Mouse (Mus musculus) liver, embryonic 14.5 days (tissue): ENCODE measurements around the gene Gm9817. TPM values are rescaled to one million over a fixed set of nuclear protein-coding genes. Genes with fewer than 3 reads are reported as not detected.

Experiments used
- ATAC-seq: fragments of 200-750 bp; cut with Nextera tagmentation; 2 replicates; pipeline ENCODE4 v1.8.0; 2017; ENCODE audit warnings: moderate number of reproducible peaks, mild to moderate bottlenecking, moderate library complexity; ENCODE audit not compliant: insufficient read depth
- DNase-seq, 3 experiments: peaks; one replicate each; pipeline ENCODE4 v3.0.0-alpha.2; 2012 to 2013; ENCODE audit warnings: low read depth in 3 of 3, low spot score in 3 of 3
- H3K27ac ChIP-seq: fragments of 300-500 bp; sonication (generic); 2 replicates; pipeline ENCODE4 v1.5.1; 2014; ENCODE audit warnings: moderate library complexity, mild to moderate bottlenecking, control low read depth, inconsistent platforms
- H3K27me3 ChIP-seq: fragments of 300-500 bp; sonication (generic); 2 replicates; pipeline ENCODE4 v1.6.1; 2014; ENCODE audit warnings: mild to moderate bottlenecking, low read length, moderate library complexity; ENCODE audit not compliant: control insufficient read depth, insufficient read depth
- H3K36me3 ChIP-seq: fragments of 300-500 bp; sonication (generic); replicated peaks from 2 replicates; pipeline ENCODE4 v1.6.1; 2014; ENCODE audit warnings: low read depth; ENCODE audit not compliant: control insufficient read depth, insufficient read depth
- H3K4me1 ChIP-seq, 2 experiments: fragments of 200-500 bp in 1 of 2; fragments of 300-500 bp in 1 of 2; sonication (generic) in 1 of 2; replicated peaks; 2 replicates each; pipeline ENCODE4 v1.6.1; 2012 to 2014; ENCODE audit warnings: antibody characterized with exemption in 1 of 2, inconsistent platforms in 1 of 2, low read length in 1 of 2; ENCODE audit not compliant: control insufficient read depth in 2 of 2, insufficient read depth in 2 of 2
- H3K4me2 ChIP-seq: fragments of 300-500 bp; sonication (generic); 2 replicates; pipeline ENCODE4 v1.6.1; 2014; ENCODE audit warnings: low read depth, mild to moderate bottlenecking, control low read depth, moderate library complexity
- H3K4me3 ChIP-seq, 2 experiments: fragments of 200-500 bp in 1 of 2; fragments of 300-500 bp in 1 of 2; sonication (generic) in 1 of 2; 2 replicates each; pipeline ENCODE4 v1.5.1; 2012 to 2014; ENCODE audit warnings: low read depth in 2 of 2, low read length in 2 of 2, mild to moderate bottlenecking in 2 of 2, control low read depth in 1 of 2, inconsistent platforms in 1 of 2, moderate library complexity in 1 of 2; ENCODE audit not compliant: insufficient read depth in 1 of 2
- H3K9ac ChIP-seq: fragments of 300-500 bp; sonication (generic); replicated peaks from 2 replicates; pipeline ENCODE4 v1.6.1; 2014; ENCODE audit warnings: mild to moderate bottlenecking, control low read depth, moderate library complexity
- H3K9me3 ChIP-seq: fragments of 300-500 bp; sonication (generic); 2 replicates; pipeline ENCODE4 v1.6.1; 2016; ENCODE audit warnings: low read length, mixed read lengths; ENCODE audit not compliant: control insufficient read depth
- CTCF ChIP-seq: IDR thresholded peaks from 2 replicates; pipeline ENCODE4 v1.5.1; 2016; ENCODE audit warnings: antibody characterized with exemption, low read depth, control low read depth
- EP300 ChIP-seq: IDR thresholded peaks from 2 replicates; pipeline ENCODE4 v1.6.1; 2016; ENCODE audit warnings: antibody characterized with exemption, low read depth
- WGBS: fragments of 180-500 bp; shearing (Covaris S2); extraction: QIAGEN DNeasy Blood & Tissue Kit; methylation state at CpG from one replicate; pipeline ENCODE4 v1.1.7; 2014; ENCODE audit not compliant: insufficient replicate concordance; 5-methylcytosine and 5-hydroxymethylcytosine counted together
- polyA plus RNA-seq, 2 experiments: library from polyadenylated mRNA; depleted of rRNA in 1 of 2; stranded (reverse) in 1 of 2; unstranded in 1 of 2; fragments of >200 nt; fragmentation: Nextera tagmentation in 1 of 2; extraction: Ambion mirVana in 1 of 2; gene quantifications; 2 replicates each; pipeline versions ENCODE4 v1.2.1 to v1.2.3; 2012 to 2014

The Gm9817 gene
- polyA plus RNA-seq, 2 experiments = not detected

DNA sequence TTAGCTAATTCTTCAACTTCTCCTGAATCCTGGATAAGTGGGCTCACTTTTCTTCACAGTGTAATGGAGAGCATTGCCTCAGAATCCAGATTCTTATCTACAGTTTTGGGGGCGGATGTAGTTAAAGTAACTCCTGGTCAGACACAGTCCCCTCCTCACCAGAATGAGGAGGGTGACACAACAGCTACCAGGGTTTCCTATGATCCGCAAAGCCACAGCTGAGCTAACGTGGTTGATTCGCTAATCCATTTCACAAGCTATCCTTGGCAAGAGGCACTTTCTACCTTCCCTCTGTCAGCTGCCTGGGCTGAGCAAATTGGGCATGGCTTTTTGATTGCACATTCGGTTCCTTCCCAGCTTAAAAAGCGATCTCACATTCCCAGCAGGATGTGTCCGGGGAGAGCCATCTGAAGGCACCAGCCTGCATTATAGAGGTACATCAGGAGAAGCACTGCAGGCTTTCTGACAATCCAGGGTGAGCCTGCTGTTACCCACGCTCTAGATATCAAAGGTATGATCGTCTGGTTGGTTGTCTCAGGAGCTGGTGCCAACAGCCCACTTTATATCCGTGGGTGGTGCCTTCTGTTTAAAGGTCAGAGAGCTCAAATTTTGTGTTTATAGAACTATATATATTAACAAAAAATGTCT, 21.2 kb downstream of the Gm9817 start:
- H3K9me3 ChIP-seq = no peaks in the 10 kb centered on the region
- DNase-seq (no peak), ATAC-seq (no peak)
- peaks cover 0 to 7% of the 10 kb centered on the region in 2 experiments; a peak in 2 of 4 replicates for H3K4me1 ChIP-seq
- no peak overlapping the region for H3K9ac ChIP-seq
- 59% methylated on average over 10 of the region's 10 CpGs for WGBS
- no peak overlapping the region for H3K4me2 ChIP-seq
- no peak for TF ChIP-seq CTCF
- TF ChIP-seq EP300 = no peak
- no peak overlapping the region for H3K4me3 ChIP-seq
- H3K27ac ChIP-seq = no peak overlapping the region
- H3K36me3 ChIP-seq = no peaks in the 10 kb centered on the region
- peaks cover 3% of the 10 kb centered on the region for H3K27me3 ChIP-seq

DNA sequence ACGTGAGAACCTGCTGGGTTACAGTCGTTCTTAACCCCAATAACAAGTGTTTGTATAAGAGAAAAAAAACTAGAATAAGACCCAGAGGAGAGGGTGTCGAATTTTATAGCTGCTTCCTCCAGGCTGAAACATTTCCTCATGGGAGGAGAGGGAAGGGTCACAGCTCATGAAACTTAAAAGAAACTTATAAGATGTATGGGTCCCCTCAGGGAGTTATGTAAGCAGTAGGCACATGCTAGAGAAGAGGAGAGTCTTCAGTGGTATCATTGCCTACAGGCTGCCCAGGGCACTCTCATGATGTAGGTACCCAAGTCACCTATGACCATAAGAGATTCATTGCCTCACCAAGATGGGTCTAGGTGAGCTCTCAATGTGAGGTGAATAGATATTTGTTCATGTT, 28.0 kb downstream of the Gm9817 start:
- Histone ChIP-seq H3K4me1 (0 out of 4 replicates have a peak, but pooled peaks cover 0 to 3% of the 10 kb centered on the region in 2 experiments), H3K27ac (no peak overlapping the region), H3K27me3 (peaks cover 8% of the 10 kb centered on the region; the same call in 1 of the 2 replicates), H3K36me3 (no peaks in the 10 kb centered on the region), H3K9me3 (no peaks in the 10 kb centered on the region), H3K9ac (no peak overlapping the region), H3K4me2 (no peak overlapping the region), H3K4me3 (no peak overlapping the region)
- ATAC-seq (no peak), DNase-seq (no peak)
- WGBS = 56% methylated on average over 3 of the region's 3 CpGs
- TF ChIP-seq EP300 (no peak), CTCF (no peak)

DNA sequence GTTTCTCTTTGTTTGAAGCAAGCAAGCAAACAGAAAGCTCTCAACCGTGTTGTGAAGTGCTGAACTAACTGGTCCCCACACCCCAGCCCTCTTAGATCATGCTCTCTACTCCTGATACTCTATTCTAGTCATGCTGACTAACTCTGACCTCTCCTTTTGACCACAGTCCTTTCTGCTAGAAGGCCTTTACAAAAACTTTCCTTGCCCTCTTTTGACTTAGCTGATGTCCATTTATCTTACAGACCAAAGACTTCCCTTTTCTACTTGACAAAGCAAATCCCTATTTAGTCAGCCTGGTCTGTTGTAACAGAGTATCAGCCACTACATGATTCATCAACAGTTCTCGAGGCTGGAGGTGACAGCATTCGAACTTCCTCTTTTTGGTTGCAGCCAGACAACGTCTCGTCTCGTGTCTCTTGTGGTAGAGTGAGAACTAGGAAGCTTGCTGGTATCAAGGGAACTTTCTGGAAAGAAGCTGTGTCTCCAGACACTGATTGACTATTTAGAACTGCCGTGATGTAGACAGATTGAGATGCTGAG, 30.4 kb downstream of the Gm9817 start:
- ATAC-seq = no peak
- DNase-seq = peak; percentile 20 to 54 (median 27)
- no peaks in the 10 kb centered on the region for H3K36me3 ChIP-seq
- H3K9me3 ChIP-seq = no peaks in the 10 kb centered on the region
- no peak overlapping the region for H3K9ac ChIP-seq
- H3K27me3 ChIP-seq = peaks cover 8% of the 10 kb centered on the region; the same call in 1 of the 2 replicates
- TF ChIP-seq CTCF (no peak), EP300 (no peak)
- 7% methylated on average over 7 of the region's 7 CpGs for WGBS
- H3K4me2 ChIP-seq = no peak overlapping the region
- no peak overlapping the region for H3K4me3 ChIP-seq
- H3K27ac ChIP-seq = no peak overlapping the region
- 0 out of 4 replicates have a peak, but pooled peaks cover 0 to 3% of the 10 kb centered on the region in 2 experiments for H3K4me1 ChIP-seq

DNA sequence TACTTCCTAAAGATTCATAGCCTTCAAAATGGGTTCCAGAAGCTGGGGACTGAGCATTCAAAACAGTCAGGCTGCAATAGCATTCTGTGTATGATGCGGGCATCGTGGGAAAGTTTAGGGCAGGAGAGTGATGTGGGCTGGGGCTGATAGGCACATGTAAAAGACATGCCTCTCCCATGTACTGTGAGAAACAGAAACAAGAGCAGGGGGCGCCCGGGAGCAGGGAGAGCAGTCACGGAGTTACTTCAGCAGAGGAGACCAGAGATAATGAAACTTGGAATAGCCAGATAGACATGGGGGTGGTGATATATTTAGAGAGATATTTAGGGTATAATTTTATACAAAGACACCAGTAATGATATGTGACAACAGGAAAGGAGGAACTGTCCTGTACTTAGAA, 39.9 kb downstream of the Gm9817 start:
- H3K4me3 ChIP-seq = no peak overlapping the region
- DNase-seq (peak in 2 of 3 experiments; percentile 11 to 30), ATAC-seq (peak; percentile 62; the same call in 1 of the 2 replicates)
- no peak overlapping the region for H3K27ac ChIP-seq
- no peak overlapping the region; the same call in 1 of the 2 replicates for H3K9ac ChIP-seq
- peaks cover 4% of the 10 kb centered on the region in 2 experiments; a peak in 3 of 4 replicates for H3K4me1 ChIP-seq
- peak; percentile 42 for TF ChIP-seq CTCF
- TF ChIP-seq EP300 = no peak
- no peaks in the 10 kb centered on the region for H3K9me3 ChIP-seq
- H3K27me3 ChIP-seq = no peaks in the 10 kb centered on the region; the same call in 1 of the 2 replicates
- 45% methylated on average over 5 of the region's 5 CpGs for WGBS
- no peak overlapping the region for H3K4me2 ChIP-seq
- no peaks in the 10 kb centered on the region for H3K36me3 ChIP-seq

DNA sequence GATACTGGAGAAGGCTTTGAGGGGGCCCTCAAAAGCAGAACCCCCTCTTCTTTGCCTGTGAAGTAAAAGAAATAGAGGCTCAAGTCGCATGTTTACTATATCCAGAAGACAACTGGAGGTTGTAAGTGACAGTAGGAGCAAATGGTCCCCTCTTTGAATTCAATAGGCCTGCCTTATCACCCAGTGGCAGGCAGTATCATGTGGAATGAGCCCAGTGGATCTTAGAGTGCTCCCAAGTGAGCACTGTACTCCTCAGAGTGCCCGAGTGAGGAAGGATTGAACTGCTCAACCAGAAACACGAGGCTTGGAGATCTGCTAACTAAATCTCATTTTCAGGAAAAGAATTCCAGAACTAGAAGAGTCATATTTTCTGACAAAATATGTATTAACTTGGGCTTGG, 40.3 kb downstream of the Gm9817 start:
- H3K27ac ChIP-seq = no peak overlapping the region
- H3K4me3 ChIP-seq = no peak overlapping the region
- H3K36me3 ChIP-seq = no peaks in the 10 kb centered on the region
- H3K9ac ChIP-seq = no peak overlapping the region
- 35% methylated on average over 3 of the region's 3 CpGs for WGBS
- H3K4me2 ChIP-seq = no peak overlapping the region
- DNase-seq = no peak
- no peaks in the 10 kb centered on the region for H3K9me3 ChIP-seq
- ATAC-seq = peak; percentile 71; the same call in 1 of the 2 replicates
- TF ChIP-seq EP300 (0 out of 2 replicates have a peak, but pooled peaks have one; percentile 25), CTCF (no peak)
- H3K27me3 ChIP-seq = no peaks in the 10 kb centered on the region; the same call in 1 of the 2 replicates
- H3K4me1 ChIP-seq = peaks cover 4% of the 10 kb centered on the region in 2 experiments; a peak in 3 of 4 replicates

Other genes starting within 250 kb of the Gm9817 start
- gene Dtnbp1, start 76.5 kb upstream of the Gm9817 start, polyA plus RNA-seq (2012; rRNA removed) = 16.8 and 18.9 TPM in 2 replicates
- gene Dtnbp1, start 76.5 kb upstream of the Gm9817 start, polyA plus RNA-seq (2014; fragmentation: Nextera tagmentation; extraction: Ambion mirVana) = 25.0 and 27.6 TPM in 2 replicates